Mouse (Mus musculus) embryo, embryonic 10 days (tissue): Measurements from ENCODE around the gene Tnik.

ENCODE experiments used
- DNase-seq: peaks from one replicate; pipeline ENCODE4 v3.0.0-alpha.2; 2015; ENCODE audit warnings: low spot score

Gene Tnik

GRCm38 (mm10) chr3:28550497-28551093 lies 287.6 kb downstream of the Tnik start:
- peak; percentile 31 for DNase-seq

GRCm38 (mm10) chr3:28551756-28552155 lies 288.7 kb downstream of the Tnik start:
- no peak for DNase-seq

- no peak for DNase-seq
These were observed 291.9 kb downstream of the Tnik start for GRCm38 (mm10) chr3:28554934-28555333.

GRCm38 (mm10) chr3:28555795-28556570 lies 293.0 kb downstream of the Tnik start:
- DNase-seq = no peak

GRCm38 (mm10) chr3:28558328-28558871 lies 295.4 kb downstream of the Tnik start:
- no peak for DNase-seq

- DNase-seq = no peak
These were observed 298.4 kb downstream of the Tnik start for GRCm38 (mm10) chr3:28561408-28561807.

- DNase-seq = peak; percentile 42
These were observed 299.8 kb downstream of the Tnik start for GRCm38 (mm10) chr3:28562612-28563332.

- DNase-seq = no peak
These were observed 301.6 kb downstream of the Tnik start for GRCm38 (mm10) chr3:28564370-28565357.

GRCm38 (mm10) chr3:28577301-28577700 lies 314.3 kb downstream of the Tnik start:
- peak; percentile 48 for DNase-seq

- DNase-seq = no peak
These were observed 316.1 kb downstream of the Tnik start for GRCm38 (mm10) chr3:28578950-28579615.

GRCm38 (mm10) chr3:28585750-28586465 lies 322.9 kb downstream of the Tnik start:
- no peak for DNase-seq

- DNase-seq = no peak
These were observed 324.8 kb downstream of the Tnik start for GRCm38 (mm10) chr3:28587808-28588207.

GRCm38 (mm10) chr3:28591345-28591744 lies 328.3 kb downstream of the Tnik start:
- DNase-seq = peak; percentile 14

- DNase-seq = no peak
These were observed 330.9 kb downstream of the Tnik start for GRCm38 (mm10) chr3:28593922-28594321.

- DNase-seq = no peak
These were observed 336.5 kb downstream of the Tnik start for GRCm38 (mm10) chr3:28599476-28599875.

GRCm38 (mm10) chr3:28606741-28607140 lies 343.7 kb downstream of the Tnik start:
- no peak for DNase-seq

GRCm38 (mm10) chr3:28612330-28612729 lies 349.3 kb downstream of the Tnik start:
- DNase-seq = no peak

GRCm38 (mm10) chr3:28616386-28616785 lies 353.4 kb downstream of the Tnik start:
- no peak for DNase-seq

GRCm38 (mm10) chr3:28617008-28617627 lies 354.1 kb downstream of the Tnik start:
- DNase-seq = no peak

GRCm38 (mm10) chr3:28621792-28622191 lies 358.8 kb downstream of the Tnik start:
- DNase-seq = no peak
